Mouse (Mus musculus): ENCODE data around the gene Trim31. TPM values are rescaled to one million over a fixed set of nuclear protein-coding genes. Genes with fewer than 3 reads are reported as not detected.

The Trim31 gene
- polyA plus RNA-seq (2015; fragmentation: Nextera tagmentation; extraction: Ambion mirVana): not detected in 2 replicates

DNA sequence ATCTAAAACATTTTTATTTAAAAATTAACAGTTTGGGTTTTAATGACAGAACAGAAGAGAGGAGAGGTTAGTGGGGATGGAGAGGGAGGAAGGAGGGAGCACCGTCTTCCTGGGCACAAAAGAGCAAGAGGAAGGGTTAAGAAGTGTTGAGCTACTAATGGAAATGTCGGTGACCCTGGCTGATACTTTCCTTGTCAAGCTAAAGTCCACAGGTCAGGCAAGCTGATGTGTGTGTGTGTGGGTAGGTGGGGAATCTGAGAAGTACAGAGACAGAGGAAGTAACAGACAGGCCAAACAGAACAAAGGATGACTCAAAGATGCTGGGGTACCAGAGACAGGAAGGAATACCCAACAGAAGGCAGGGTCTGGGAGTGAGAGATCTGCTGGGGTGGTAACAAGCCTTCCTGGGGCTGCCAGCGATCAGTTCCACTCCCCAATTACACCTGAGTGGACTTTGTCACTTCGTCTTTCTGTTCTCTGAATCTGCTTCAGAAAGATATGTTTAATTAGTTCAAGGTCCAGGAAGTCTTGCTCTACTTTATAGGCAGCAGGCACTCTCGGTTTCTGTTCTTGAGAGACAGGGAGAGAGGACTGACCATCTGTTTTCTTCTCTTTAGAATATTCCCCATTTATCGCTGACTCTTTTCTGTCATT is at the start of gene Trim31:
Trim31 (plus strand) TSS at position 567 of the 654 bp plus-strand sequence.
- Histone ChIP-seq H3K36me3 (no peaks in the 10 kb centered on the region), H3K9ac (replicated peaks) (no peak within 1 kb of the TSS), H3K27ac (no peak within 1 kb of the TSS), H3K9me3 (no peaks in the 10 kb centered on the region), H3K4me3 (replicated peaks) (no peak within 1 kb of the TSS), H3K27me3 (no peaks in the 10 kb centered on the region), H3K4me2 (replicated peaks) (no peak within 1 kb of the TSS), H3K4me1 (replicated peaks) (no peaks in the 10 kb centered on the region)
- 71% methylated on average over 6 of the region's 6 CpGs for WGBS
- no peak for ATAC-seq

DNA sequence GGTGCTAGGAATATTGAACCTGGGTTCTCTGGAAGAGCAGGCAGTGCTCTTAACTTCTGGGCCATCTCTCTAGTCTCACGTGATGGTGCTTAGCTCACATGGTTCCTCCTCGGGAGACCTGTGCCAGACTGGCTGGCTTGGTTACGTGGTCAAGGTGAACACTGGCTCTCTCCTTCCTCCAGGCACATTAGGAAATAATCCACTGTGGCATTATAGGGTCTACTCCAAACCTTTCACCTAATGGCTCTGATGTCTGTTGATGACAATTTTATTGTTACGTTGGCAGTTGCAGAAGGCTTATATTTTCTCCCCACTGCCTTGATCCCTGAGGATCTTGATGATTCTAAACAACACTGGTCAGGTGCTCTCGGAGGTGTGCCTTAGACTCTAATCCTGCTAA is 49.0 kb upstream of the Trim31 start:
- 87% methylated on average over 5 of the region's 5 CpGs for WGBS
- Histone ChIP-seq H3K9ac (replicated peaks) (no peak overlapping the region), H3K4me2 (replicated peaks) (no peak overlapping the region), H3K27me3 (no peaks in the 10 kb centered on the region), H3K36me3 (peaks cover 40% of the 10 kb centered on the region), H3K27ac (no peak overlapping the region), H3K4me1 (replicated peaks) (no peaks in the 10 kb centered on the region), H3K4me3 (replicated peaks) (no peak overlapping the region), H3K9me3 (no peaks in the 10 kb centered on the region)
- ATAC-seq: no peak

DNA sequence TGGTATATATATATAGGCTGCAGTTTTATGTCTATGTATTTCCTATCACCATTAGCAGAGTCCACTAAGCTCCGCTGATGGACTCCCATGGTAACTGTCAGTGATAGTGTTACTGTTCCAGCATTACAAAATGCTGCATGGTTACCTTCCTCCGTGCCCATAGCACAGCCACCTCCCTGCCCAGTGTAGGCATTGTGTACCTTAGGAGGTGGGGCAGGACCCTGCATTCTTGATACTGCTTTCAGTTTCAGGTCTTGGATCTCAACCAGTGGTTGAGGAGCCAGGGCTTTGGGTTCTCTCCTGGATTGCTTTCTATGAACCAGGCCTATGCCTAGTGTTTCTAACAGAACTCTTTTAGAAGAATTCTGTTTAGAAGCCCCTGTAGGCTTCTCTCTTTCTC is 47.9 kb upstream of the Trim31 start:
- Histone ChIP-seq H3K9ac (replicated peaks) (no peak overlapping the region), H3K9me3 (no peaks in the 10 kb centered on the region), H3K4me2 (replicated peaks) (no peak overlapping the region), H3K27ac (no peak overlapping the region), H3K27me3 (no peaks in the 10 kb centered on the region), H3K4me1 (replicated peaks) (no peaks in the 10 kb centered on the region), H3K4me3 (replicated peaks) (no peak overlapping the region), H3K36me3 (peaks cover 50% of the 10 kb centered on the region)
- no peak for ATAC-seq
- 94% methylated on average over 2 of the region's 2 CpGs for WGBS

DNA sequence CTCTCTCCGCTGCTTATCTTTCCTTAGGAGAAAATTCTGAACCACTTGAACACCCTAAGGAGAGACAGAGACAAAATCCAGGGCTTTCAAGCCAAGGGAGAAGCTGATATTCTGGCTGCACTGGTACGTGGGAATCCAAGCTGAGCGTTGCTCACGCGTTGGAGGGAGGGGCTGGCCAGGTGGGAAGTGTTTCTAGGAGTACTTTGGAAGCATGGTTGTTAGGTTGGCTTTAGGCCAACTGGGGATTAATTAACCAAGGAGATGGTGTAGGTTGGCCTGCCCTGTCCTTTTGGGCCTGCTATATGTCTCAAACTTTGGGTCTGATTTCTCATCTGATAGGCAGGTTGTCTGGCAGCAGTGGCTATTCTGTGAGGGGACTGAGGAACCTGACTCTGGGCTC is 46.7 kb upstream of the Trim31 start:
- Histone ChIP-seq H3K4me2 (replicated peaks) (no peak overlapping the region), H3K27me3 (no peaks in the 10 kb centered on the region), H3K27ac (no peak overlapping the region), H3K36me3 (peaks cover 62% of the 10 kb centered on the region), H3K9me3 (no peaks in the 10 kb centered on the region), H3K9ac (replicated peaks) (no peak overlapping the region), H3K4me3 (replicated peaks) (no peak overlapping the region), H3K4me1 (replicated peaks) (no peaks in the 10 kb centered on the region)
- ATAC-seq: no peak
- 93% methylated on average over 5 of the region's 5 CpGs for WGBS

DNA sequence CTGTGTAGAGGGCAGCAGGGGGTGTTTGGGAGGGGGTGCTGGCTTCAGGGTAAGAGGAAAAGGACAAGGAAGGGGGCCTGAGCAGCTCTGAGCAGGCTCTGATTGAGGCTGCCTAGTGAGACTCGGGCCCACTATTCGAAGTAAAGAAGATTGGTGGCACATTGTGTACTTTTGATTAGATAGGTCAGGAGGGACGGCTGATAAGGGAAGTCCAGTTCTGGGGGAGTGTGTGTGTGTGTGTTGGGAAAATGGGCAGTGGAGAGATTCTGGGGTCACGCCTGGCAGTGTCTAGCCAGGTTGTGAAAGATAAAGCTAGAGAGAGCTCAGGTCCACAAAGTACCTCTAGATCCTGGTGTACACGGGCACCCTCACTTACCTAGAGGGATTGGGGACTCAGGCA is 46.3 kb upstream of the Trim31 start:
- no peak for ATAC-seq
- H3K4me2 ChIP-seq (replicated peaks): no peak overlapping the region
- H3K27me3 ChIP-seq: no peaks in the 10 kb centered on the region
- no peak overlapping the region for H3K4me3 ChIP-seq (replicated peaks)
- H3K4me1 ChIP-seq (replicated peaks): no peaks in the 10 kb centered on the region
- peaks cover 67% of the 10 kb centered on the region for H3K36me3 ChIP-seq
- H3K9me3 ChIP-seq: no peaks in the 10 kb centered on the region
- 94% methylated on average over 5 of the region's 5 CpGs for WGBS
- H3K27ac ChIP-seq: no peak overlapping the region
- H3K9ac ChIP-seq (replicated peaks): no peak overlapping the region

DNA sequence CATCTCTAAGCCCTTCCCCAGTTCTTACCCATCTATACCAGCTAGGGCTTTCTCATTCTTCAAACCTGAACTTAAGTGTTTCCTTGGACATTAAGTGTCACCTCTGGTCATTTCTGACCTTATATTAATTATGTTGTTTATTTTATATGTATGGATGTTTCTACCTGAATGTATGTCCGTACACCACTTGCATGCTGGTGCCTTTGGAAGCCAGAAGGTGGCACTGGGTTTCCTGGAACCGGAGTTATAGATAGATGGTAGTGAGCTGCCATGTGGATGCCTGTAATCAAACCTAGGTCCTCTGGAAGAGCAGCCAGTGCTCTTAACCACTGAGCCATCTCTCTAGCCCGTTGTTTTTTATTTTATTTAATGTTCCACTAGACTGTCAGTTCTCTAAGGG is 42.4 kb upstream of the Trim31 start:
- Histone ChIP-seq H3K4me2 (replicated peaks) (no peak overlapping the region), H3K36me3 (peaks cover 99% of the 10 kb centered on the region), H3K27ac (no peak overlapping the region), H3K9me3 (no peaks in the 10 kb centered on the region), H3K9ac (replicated peaks) (no peak overlapping the region), H3K4me1 (replicated peaks) (no peaks in the 10 kb centered on the region), H3K27me3 (no peaks in the 10 kb centered on the region), H3K4me3 (replicated peaks) (no peak overlapping the region)
- ATAC-seq: no peak
- WGBS: 96% methylated on average over 3 of the region's 3 CpGs

DNA sequence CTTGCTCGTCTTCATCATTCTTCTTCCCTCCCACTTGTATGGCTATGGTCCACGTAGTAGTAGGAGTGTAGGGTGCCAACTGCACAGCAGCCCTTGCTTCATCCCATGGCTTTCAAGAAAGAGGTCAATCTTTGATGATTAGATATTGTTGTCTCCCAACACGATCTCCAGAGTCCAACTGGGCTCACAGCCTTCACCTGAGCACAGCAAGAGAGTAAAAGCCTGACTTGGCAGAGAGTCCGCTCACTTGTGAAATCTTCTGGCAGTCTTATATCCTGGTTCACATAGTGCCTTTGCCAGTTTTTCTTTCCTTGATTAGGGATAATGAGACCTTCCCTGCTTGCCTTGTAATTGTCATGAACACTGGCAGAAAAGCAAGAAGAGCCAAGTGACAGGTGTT is 41.7 kb upstream of the Trim31 start:
- no peak overlapping the region for H3K4me3 ChIP-seq (replicated peaks)
- H3K4me1 ChIP-seq (replicated peaks): no peaks in the 10 kb centered on the region
- H3K4me2 ChIP-seq (replicated peaks): no peak overlapping the region
- 94% methylated on average over 4 of the region's 4 CpGs for WGBS
- peaks cover 91% of the 10 kb centered on the region for H3K36me3 ChIP-seq
- H3K27ac ChIP-seq: no peak overlapping the region
- ATAC-seq: no peak
- no peaks in the 10 kb centered on the region for H3K9me3 ChIP-seq
- no peaks in the 10 kb centered on the region for H3K27me3 ChIP-seq
- H3K9ac ChIP-seq (replicated peaks): no peak overlapping the region

DNA sequence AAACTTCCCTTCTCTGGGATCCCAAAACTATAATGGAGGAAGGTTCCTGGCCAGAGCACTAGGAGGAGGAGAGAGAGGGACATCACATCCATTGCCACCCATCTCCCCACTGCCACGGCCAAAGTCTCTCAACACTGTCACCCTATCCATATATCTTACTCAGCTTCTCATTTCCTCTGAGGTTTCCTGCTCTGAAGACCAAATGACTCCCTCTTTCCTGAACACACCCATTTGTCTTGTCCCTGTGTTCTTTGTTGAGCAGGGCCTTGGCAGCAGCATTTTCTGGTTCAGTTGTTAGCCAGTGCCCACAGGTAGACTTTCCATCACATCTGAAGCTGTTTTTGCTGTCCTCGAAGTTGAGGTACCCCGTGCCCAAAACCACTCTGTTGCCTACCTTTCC is 39.7 kb upstream of the Trim31 start:
- Histone ChIP-seq H3K4me1 (replicated peaks) (no peaks in the 10 kb centered on the region), H3K27ac (no peak overlapping the region), H3K9me3 (no peaks in the 10 kb centered on the region), H3K4me3 (replicated peaks) (no peak overlapping the region), H3K27me3 (no peaks in the 10 kb centered on the region), H3K9ac (replicated peaks) (no peak overlapping the region), H3K36me3 (peaks cover 72% of the 10 kb centered on the region), H3K4me2 (replicated peaks) (no peak overlapping the region)
- ATAC-seq: no peak
- WGBS: 90% methylated on average over 3 of the region's 3 CpGs

DNA sequence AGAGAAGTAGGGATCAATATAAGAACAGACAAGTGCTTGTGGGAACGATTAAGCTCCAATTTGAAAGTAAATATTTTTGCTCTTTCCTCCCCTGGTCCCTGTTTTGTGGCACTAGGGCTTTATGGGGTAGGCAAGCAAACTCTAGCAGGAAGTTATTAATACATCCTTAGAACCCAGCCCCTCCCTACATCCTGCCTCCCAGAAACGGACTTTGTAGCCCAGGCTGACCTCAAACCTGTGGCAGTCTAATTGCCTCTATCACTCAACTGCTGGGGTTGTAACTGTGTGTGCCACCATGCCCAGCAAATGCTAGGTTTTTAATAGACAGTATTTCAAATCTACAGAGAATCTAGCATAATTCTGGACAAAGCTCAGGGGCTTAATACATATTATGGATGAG is 36.2 kb upstream of the Trim31 start:
- Histone ChIP-seq H3K4me3 (replicated peaks) (no peak overlapping the region), H3K36me3 (peaks cover 37% of the 10 kb centered on the region), H3K9me3 (no peaks in the 10 kb centered on the region), H3K4me1 (replicated peaks) (peaks cover 3% of the 10 kb centered on the region), H3K27me3 (peaks cover 12% of the 10 kb centered on the region), H3K27ac (no peak overlapping the region), H3K4me2 (replicated peaks) (no peak overlapping the region), H3K9ac (replicated peaks) (no peak overlapping the region)
- WGBS: 77% methylated on average over 2 of the region's 2 CpGs
- no peak for ATAC-seq

DNA sequence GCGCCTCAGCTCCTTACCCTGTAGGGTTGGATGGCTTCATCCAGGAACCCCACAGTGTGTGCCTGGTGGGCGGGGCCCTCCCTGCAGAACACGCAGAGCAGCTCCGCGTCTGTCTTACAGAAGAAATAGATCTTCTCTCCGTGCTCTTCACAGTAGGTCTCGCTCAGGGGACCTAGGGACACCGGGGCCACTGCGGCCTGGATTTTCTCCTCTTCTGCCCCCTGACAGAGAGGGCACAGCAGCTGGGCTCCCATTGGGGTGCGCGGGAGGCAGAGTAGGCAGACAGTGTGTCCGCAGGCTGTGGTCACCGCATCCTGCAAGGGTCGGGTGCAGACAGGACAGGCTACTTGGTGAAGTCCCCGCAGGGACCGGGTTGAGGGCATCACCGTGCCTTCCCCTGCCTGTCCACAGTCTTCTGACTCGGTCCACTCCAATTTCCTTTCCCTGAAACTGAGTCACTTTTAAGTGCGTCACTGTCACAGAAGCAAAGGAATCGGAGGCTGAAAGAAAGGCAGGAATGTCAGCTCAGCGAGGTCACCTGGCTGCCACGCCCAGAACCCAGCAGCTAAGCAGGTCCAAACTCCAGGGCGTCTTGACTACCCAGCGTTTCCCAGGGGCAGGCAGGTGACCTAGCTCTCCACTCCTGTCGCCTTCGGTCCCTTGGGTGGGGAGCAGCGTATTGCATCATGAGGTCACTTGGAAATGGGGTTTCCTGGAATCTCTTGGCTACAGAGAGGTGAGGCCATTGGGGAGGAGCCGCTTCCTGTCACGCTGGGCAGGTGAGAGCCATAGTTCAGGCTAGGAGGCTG is 31.0 kb upstream of the Trim31 start, which contains the start of gene Trim15:
Trim15 (minus strand) TSS at position 492 of the 809 bp plus-strand sequence.
- Histone ChIP-seq H3K9me3 (no peaks in the 10 kb centered on the region), H3K4me3 (replicated peaks) (peak within 1 kb of the TSS; percentile 27), H3K27ac (no peak within 1 kb of the TSS), H3K36me3 (no peaks in the 10 kb centered on the region), H3K9ac (replicated peaks) (no peak within 1 kb of the TSS; the same call in 1 of the 2 replicates), H3K27me3 (peaks cover 22% of the 10 kb centered on the region), H3K4me1 (replicated peaks) (peaks cover 7% of the 10 kb centered on the region), H3K4me2 (replicated peaks) (peak within 1 kb of the TSS; percentile 50)
- ATAC-seq: peak; percentile 62; the same call in 1 of the 2 replicates
- 13% methylated on average over 29 of the region's 29 CpGs for WGBS

DNA sequence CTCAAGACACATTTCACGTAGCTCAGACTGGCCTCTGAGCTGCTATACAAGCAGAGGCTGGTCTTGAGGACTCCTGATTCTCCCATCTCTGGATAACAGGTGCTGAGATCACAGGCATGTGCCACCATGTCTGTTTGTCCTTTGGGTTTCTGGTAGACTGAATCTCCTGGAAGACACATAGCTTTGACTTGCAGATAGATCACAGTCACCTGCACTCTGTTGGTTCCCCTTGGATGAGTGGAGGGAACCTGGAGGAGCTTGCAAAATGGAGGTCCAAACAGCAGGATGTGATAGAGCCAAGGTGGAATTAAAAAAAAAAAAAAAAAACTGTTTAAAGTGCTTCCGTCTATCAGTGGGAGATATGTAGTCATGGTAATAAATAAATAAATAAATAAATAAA is 29.1 kb upstream of the Trim31 start:
- peaks cover 7% of the 10 kb centered on the region for H3K4me1 ChIP-seq (replicated peaks)
- H3K9ac ChIP-seq (replicated peaks): no peak overlapping the region
- no peak overlapping the region for H3K27ac ChIP-seq
- ATAC-seq: no peak
- H3K27me3 ChIP-seq: peaks cover 22% of the 10 kb centered on the region
- WGBS: 89% methylated on average over 2 of the region's 2 CpGs
- H3K4me3 ChIP-seq (replicated peaks): no peak overlapping the region
- no peaks in the 10 kb centered on the region for H3K36me3 ChIP-seq
- H3K4me2 ChIP-seq (replicated peaks): no peak overlapping the region
- no peaks in the 10 kb centered on the region for H3K9me3 ChIP-seq

DNA sequence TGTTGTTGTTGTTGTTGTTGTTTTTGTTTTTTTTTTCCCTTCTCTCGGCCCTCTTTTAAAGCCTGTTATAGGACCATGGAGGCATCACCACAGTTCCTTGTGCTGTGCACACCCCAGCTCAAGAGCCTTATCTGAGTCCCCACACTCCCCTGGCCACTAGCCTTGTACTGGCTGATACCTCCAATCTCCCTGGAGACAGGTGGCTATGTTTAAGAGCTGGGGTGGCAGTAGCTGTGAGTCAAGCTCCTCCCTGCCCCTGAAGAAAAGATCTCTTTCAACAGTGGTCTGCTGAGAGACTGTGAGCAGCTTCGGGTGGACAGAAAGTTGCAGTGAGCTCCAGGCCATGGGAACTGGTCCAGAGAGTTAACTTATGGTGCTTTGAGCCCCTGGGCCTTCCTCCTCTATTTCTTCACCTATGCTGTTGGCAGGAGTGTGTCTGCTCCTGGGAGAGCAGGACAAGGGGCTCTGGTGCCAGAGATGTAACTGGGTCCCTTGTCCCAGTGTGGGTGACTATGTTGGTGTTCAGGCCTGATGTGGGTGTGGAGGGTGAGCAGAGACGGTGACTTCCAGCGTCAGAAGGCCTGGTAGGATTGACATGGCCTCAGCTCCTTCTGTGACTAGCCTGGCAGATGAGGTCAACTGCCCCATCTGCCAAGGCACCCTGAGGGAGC is 28.5 kb upstream of the Trim31 start, which contains the start of gene Trim10:
Trim10 (plus strand) TSS at position 291 of the 671 bp plus-strand sequence.
- no peak for ATAC-seq
- H3K36me3 ChIP-seq: no peaks in the 10 kb centered on the region
- H3K4me3 ChIP-seq (replicated peaks): no peak within 1 kb of the TSS
- H3K4me1 ChIP-seq (replicated peaks): peaks cover 7% of the 10 kb centered on the region
- no peak within 1 kb of the TSS for H3K4me2 ChIP-seq (replicated peaks)
- H3K9ac ChIP-seq (replicated peaks): no peak within 1 kb of the TSS
- H3K27ac ChIP-seq: no peak within 1 kb of the TSS
- WGBS: 79% methylated on average over 4 of the region's 4 CpGs
- peaks cover 22% of the 10 kb centered on the region for H3K27me3 ChIP-seq
- H3K9me3 ChIP-seq: no peaks in the 10 kb centered on the region

All from midbrain, embryonic 13.5 days (tissue).